Mouse (Mus musculus): ENCODE results near the gene Jkamp.

The Jkamp gene

GRCm38 (mm10) chr12:72081961-72082360 is 3.4 kb upstream of the Jkamp start:
- no peaks in the 10 kb centered on the region for H3K27me3 ChIP-seq (ENCODE audit: insufficient read depth, low read length)
- TF ChIP-seq NANOG (IDR thresholded peaks at IDR 0.05; ENCODE audit: borderline replicate concordance, low read length), result peak; percentile 19; the same call in 1 of the 2 replicates
- no peak for TF ChIP-seq CTCF (conservative IDR thresholded peaks at IDR 0.05; ENCODE audit: low read length)
- TF ChIP-seq POU5F1 (IDR thresholded peaks at IDR 0.05; ENCODE audit: borderline replicate concordance, low read length), result no peak
- H3K4me1 ChIP-seq (replicated peaks; ENCODE audit: low read depth, low read length), result peaks cover 35% of the 10 kb centered on the region
- H3K9me3 ChIP-seq (ENCODE audit: low read length), result no peaks in the 10 kb centered on the region
- peak overlapping the region; percentile 60 for H3K4me3 ChIP-seq (replicated peaks; ENCODE audit: low read length)
- H3K36me3 ChIP-seq (ENCODE audit: insufficient read depth, low read length), result no peaks in the 10 kb centered on the region

DNA sequence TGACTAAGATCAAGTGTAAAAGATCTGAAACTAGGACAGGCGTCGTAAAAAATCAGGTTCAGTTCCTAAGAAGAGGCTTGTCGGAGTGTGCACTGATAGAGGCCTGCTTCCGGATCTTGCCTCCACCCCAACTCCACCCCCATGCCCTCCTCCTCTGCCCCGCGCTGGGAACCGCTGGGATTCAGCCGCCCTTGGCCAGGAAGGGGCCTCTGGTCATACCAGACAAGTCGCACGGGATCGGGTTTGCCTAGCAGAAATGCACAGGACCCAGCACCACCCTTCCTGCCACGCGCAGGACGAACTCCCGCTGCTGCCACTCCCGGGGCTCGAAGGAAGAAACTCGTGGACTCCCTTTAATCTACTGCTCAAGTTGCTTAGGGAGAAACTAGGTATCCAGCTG is 3.0 kb upstream of the Jkamp start:
- Histone ChIP-seq H3K4me1 (replicated peaks; ENCODE audit: low read depth, low read length) (peaks cover 39% of the 10 kb centered on the region), H3K4me3 (replicated peaks; ENCODE audit: low read length) (peak overlapping the region; percentile 60), H3K36me3 (ENCODE audit: insufficient read depth, low read length) (no peaks in the 10 kb centered on the region), H3K9me3 (ENCODE audit: low read length) (no peaks in the 10 kb centered on the region), H3K27me3 (ENCODE audit: insufficient read depth, low read length) (no peaks in the 10 kb centered on the region)
- no peak for TF ChIP-seq NANOG (IDR thresholded peaks at IDR 0.05; ENCODE audit: borderline replicate concordance, low read length)
- TF ChIP-seq POU5F1 (IDR thresholded peaks at IDR 0.05; ENCODE audit: borderline replicate concordance, low read length), result no peak
- no peak for TF ChIP-seq CTCF (conservative IDR thresholded peaks at IDR 0.05; ENCODE audit: low read length)

DNA sequence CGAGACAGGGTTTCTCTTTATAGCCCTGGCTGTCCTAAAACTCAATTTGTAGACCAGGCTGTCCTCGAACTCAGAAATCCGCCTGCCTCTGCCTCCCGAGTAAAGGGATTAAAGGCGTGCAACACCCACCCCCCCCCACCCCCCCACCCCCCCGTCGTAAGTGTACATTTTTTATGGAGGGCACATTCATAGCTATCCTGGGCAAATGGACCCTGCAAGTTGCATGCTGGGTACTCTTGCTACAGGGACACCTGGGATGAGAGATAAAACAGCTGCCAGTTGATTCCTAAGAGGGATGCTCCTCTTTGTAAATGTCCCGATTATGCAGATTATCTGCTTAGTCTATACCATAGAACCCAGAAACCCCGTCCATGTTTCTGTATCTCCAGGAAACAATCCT is 2.1 kb upstream of the Jkamp start:
- Histone ChIP-seq H3K4me3 (replicated peaks; ENCODE audit: low read length) (no peak overlapping the region), H3K27me3 (ENCODE audit: insufficient read depth, low read length) (no peaks in the 10 kb centered on the region), H3K36me3 (ENCODE audit: insufficient read depth, low read length) (no peaks in the 10 kb centered on the region), H3K4me1 (replicated peaks; ENCODE audit: low read depth, low read length) (peaks cover 46% of the 10 kb centered on the region), H3K9me3 (ENCODE audit: low read length) (no peaks in the 10 kb centered on the region)
- TF ChIP-seq POU5F1 (IDR thresholded peaks at IDR 0.05; ENCODE audit: borderline replicate concordance, low read length), result no peak
- no peak for TF ChIP-seq CTCF (conservative IDR thresholded peaks at IDR 0.05; ENCODE audit: low read length)
- no peak for TF ChIP-seq NANOG (IDR thresholded peaks at IDR 0.05; ENCODE audit: borderline replicate concordance, low read length)

GRCm38 (mm10) chr12:72084261-72085023 is 947 bp upstream of the Jkamp start:
- Histone ChIP-seq H3K4me3 (replicated peaks; ENCODE audit: low read length) (peak overlapping the region; percentile 91), H3K4me1 (replicated peaks; ENCODE audit: low read depth, low read length) (peaks cover 46% of the 10 kb centered on the region), H3K27me3 (ENCODE audit: insufficient read depth, low read length) (no peaks in the 10 kb centered on the region), H3K9me3 (ENCODE audit: low read length) (no peaks in the 10 kb centered on the region), H3K36me3 (ENCODE audit: insufficient read depth, low read length) (no peaks in the 10 kb centered on the region)
- TF ChIP-seq CTCF (conservative IDR thresholded peaks at IDR 0.05; ENCODE audit: low read length), result no peak
- TF ChIP-seq POU5F1 (IDR thresholded peaks at IDR 0.05; ENCODE audit: borderline replicate concordance, low read length), result peak; percentile 56; the same call in 1 of the 2 replicates
- TF ChIP-seq NANOG (IDR thresholded peaks at IDR 0.05; ENCODE audit: borderline replicate concordance, low read length), result no peak

DNA sequence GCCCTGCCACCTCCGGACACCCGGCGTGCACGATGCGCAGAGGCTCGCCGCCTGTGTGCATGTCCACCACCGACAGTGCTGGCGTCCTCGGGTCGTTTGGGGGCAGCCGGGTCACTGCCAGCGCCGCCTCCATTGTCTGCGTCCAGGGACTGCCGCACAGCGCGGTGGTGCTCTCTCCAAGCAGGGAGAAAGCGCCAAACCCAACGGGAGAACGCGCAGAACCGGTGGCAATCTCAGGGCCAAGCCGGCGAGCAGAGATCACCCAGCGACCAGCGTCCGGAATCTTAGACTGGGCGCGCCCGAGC is 413 bp upstream of the Jkamp start:
- peak overlapping the region; percentile 91 for H3K4me3 ChIP-seq (replicated peaks; ENCODE audit: low read length)
- H3K9me3 ChIP-seq (ENCODE audit: low read length), result no peaks in the 10 kb centered on the region
- peaks cover 3% of the 10 kb centered on the region for H3K36me3 ChIP-seq (ENCODE audit: insufficient read depth, low read length)
- TF ChIP-seq CTCF (conservative IDR thresholded peaks at IDR 0.05; ENCODE audit: low read length) (no peak), POU5F1 (IDR thresholded peaks at IDR 0.05; ENCODE audit: borderline replicate concordance, low read length) (no peak), NANOG (IDR thresholded peaks at IDR 0.05; ENCODE audit: borderline replicate concordance, low read length) (no peak)
- no peaks in the 10 kb centered on the region for H3K27me3 ChIP-seq (ENCODE audit: insufficient read depth, low read length)
- peaks cover 46% of the 10 kb centered on the region for H3K4me1 ChIP-seq (replicated peaks; ENCODE audit: low read depth, low read length)

GRCm38 (mm10) chr12:72086166-72086825 is 907 bp downstream of the Jkamp start:
- TF ChIP-seq NANOG (IDR thresholded peaks at IDR 0.05; ENCODE audit: borderline replicate concordance, low read length) (no peak), POU5F1 (IDR thresholded peaks at IDR 0.05; ENCODE audit: borderline replicate concordance, low read length) (no peak), CTCF (conservative IDR thresholded peaks at IDR 0.05; ENCODE audit: low read length) (no peak)
- H3K27me3 ChIP-seq (ENCODE audit: insufficient read depth, low read length), result no peaks in the 10 kb centered on the region
- no peaks in the 10 kb centered on the region for H3K9me3 ChIP-seq (ENCODE audit: low read length)
- H3K4me3 ChIP-seq (replicated peaks; ENCODE audit: low read length), result peak overlapping the region; percentile 91
- peaks cover 11% of the 10 kb centered on the region for H3K36me3 ChIP-seq (ENCODE audit: insufficient read depth, low read length)
- peaks cover 41% of the 10 kb centered on the region for H3K4me1 ChIP-seq (replicated peaks; ENCODE audit: low read depth, low read length)

DNA sequence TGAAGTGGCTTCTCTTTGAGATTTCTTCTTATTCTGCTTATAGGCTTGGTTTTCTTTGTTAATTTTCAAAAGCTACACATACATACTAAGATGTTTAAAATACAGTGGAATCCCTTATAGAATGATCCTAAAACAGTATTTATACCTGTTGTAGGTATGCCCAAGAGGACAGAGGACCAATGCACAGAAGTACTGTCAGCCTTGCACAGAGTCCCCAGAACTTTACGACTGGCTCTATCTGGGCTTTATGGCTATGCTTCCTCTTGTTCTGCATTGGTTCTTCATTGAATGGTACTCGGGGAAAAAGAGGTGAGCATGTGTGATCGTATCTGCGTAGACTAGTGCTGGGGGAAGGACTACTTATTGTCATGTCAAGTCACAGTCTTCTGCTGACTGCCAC is 4.4 kb downstream of the Jkamp start:
- Histone ChIP-seq H3K4me1 (replicated peaks; ENCODE audit: low read depth, low read length) (peaks cover 26% of the 10 kb centered on the region), H3K9me3 (ENCODE audit: low read length) (no peaks in the 10 kb centered on the region)
- TF ChIP-seq POU5F1 (IDR thresholded peaks at IDR 0.05; ENCODE audit: borderline replicate concordance, low read length) (no peak), NANOG (IDR thresholded peaks at IDR 0.05; ENCODE audit: borderline replicate concordance, low read length) (no peak), CTCF (conservative IDR thresholded peaks at IDR 0.05; ENCODE audit: low read length) (no peak)

GRCm38 (mm10) chr12:72096966-72097365 is 11.6 kb downstream of the Jkamp start:
- no peak overlapping the region for H3K4me3 ChIP-seq (replicated peaks; ENCODE audit: low read length)
- TF ChIP-seq NANOG (IDR thresholded peaks at IDR 0.05; ENCODE audit: borderline replicate concordance, low read length) (no peak), POU5F1 (IDR thresholded peaks at IDR 0.05; ENCODE audit: borderline replicate concordance, low read length) (no peak), CTCF (conservative IDR thresholded peaks at IDR 0.05; ENCODE audit: low read length) (no peak)
- no peaks in the 10 kb centered on the region for H3K27me3 ChIP-seq (ENCODE audit: insufficient read depth, low read length)
- no peaks in the 10 kb centered on the region for H3K9me3 ChIP-seq (ENCODE audit: low read length)
- H3K4me1 ChIP-seq (replicated peaks; ENCODE audit: low read depth, low read length), result no peaks in the 10 kb centered on the region
- H3K36me3 ChIP-seq (ENCODE audit: insufficient read depth, low read length), result peaks cover 79% of the 10 kb centered on the region

More for the DNA sequence above, 4.4 kb downstream of the Jkamp start:
- Histone ChIP-seq H3K27me3 (ENCODE audit: insufficient read depth, low read length) (no peaks in the 10 kb centered on the region), H3K4me3 (replicated peaks; ENCODE audit: low read length) (no peak overlapping the region), H3K36me3 (ENCODE audit: insufficient read depth, low read length) (peaks cover 46% of the 10 kb centered on the region)

All from E14TG2a.4 (cell line).